Mouse (Mus musculus) thymus, adult 2 months (tissue): ENCODE results near the gene Ncmap.

ENCODE experiments used
- CTCF ChIP-seq: fragments of 200-500 bp; IDR thresholded peaks from 2 replicates; pipeline ENCODE4 v1.5.1; 2012; ENCODE audit warnings: mild to moderate bottlenecking, control low read depth, low read length, moderate library complexity, borderline replicate concordance; ENCODE audit not compliant: control insufficient read depth, poor library complexity, insufficient read depth; ENCODE audit errors: extremely low read depth
- POLR2A ChIP-seq: fragments of 200-500 bp; IDR thresholded peaks from 2 replicates; pipeline ENCODE4 v1.6.1; 2012; ENCODE audit warnings: mild to moderate bottlenecking, low read length, control low read depth, moderate library complexity; ENCODE audit not compliant: control insufficient read depth, poor library complexity, insufficient read depth; ENCODE audit errors: extremely low read depth

- TF ChIP-seq CTCF (no peak), POLR2A (no peak)
These were observed 32.1 kb upstream of the Ncmap start for GRCm38 (mm10) chr4:135429990-135430760.
